Mouse (Mus musculus) liver, embryonic 15.5 days (tissue): Measurements from ENCODE around the gene Ncoa3. TPM values are rescaled to one million over a fixed set of nuclear protein-coding genes. Genes with fewer than 3 reads are reported as not detected.

ENCODE experiments used
- ATAC-seq: fragments of 200-750 bp; cut with Nextera tagmentation; 2 replicates; pipeline ENCODE4 v1.8.0; 2017; ENCODE audit warnings: moderate number of reproducible peaks, mild to moderate bottlenecking, moderate library complexity; ENCODE audit not compliant: insufficient read depth
- H3K27ac ChIP-seq: fragments of 300-500 bp; sonication (generic); replicated peaks from 2 replicates; pipeline ENCODE4 v1.5.1; 2015; ENCODE audit warnings: mild to moderate bottlenecking, inconsistent platforms
- H3K27me3 ChIP-seq: fragments of 300-500 bp; sonication (generic); 2 replicates; pipeline ENCODE4 v1.6.1; 2015; ENCODE audit warnings: mild to moderate bottlenecking, inconsistent platforms
- H3K36me3 ChIP-seq: fragments of 300-500 bp; sonication (generic); replicated peaks from 2 replicates; pipeline ENCODE4 v1.6.1; 2015; ENCODE audit warnings: moderate library complexity, mild to moderate bottlenecking, inconsistent platforms
- H3K4me1 ChIP-seq: fragments of 300-500 bp; sonication (generic); replicated peaks from 2 replicates; pipeline ENCODE4 v1.6.1; 2015; ENCODE audit warnings: inconsistent platforms
- H3K4me2 ChIP-seq: fragments of 300-500 bp; sonication (generic); 2 replicates; pipeline ENCODE4 v1.6.1; 2015; ENCODE audit warnings: moderate library complexity, mild to moderate bottlenecking, inconsistent platforms
- H3K4me3 ChIP-seq: fragments of 300-500 bp; sonication (generic); replicated peaks from 2 replicates; pipeline ENCODE4 v1.5.1; 2015; ENCODE audit warnings: mild to moderate bottlenecking, inconsistent platforms
- H3K9ac ChIP-seq: fragments of 300-500 bp; sonication (generic); 2 replicates; pipeline ENCODE4 v1.6.1; 2015; ENCODE audit warnings: moderate library complexity, mild to moderate bottlenecking, inconsistent platforms
- H3K9me3 ChIP-seq: fragments of 300-500 bp; sonication (generic); replicated peaks from 2 replicates; pipeline ENCODE4 v1.6.1; 2016; ENCODE audit warnings: inconsistent platforms
- WGBS: fragments of 180-500 bp; shearing (Covaris S2); methylation state at CpG from one replicate; pipeline ENCODE4 v1.1.7; 2015; ENCODE audit warnings: mixed read lengths; ENCODE audit not compliant: insufficient replicate concordance; 5-methylcytosine and 5-hydroxymethylcytosine counted together
- polyA plus RNA-seq: library from polyadenylated mRNA; unstranded; fragments of >200 nt; fragmentation: Nextera tagmentation; extraction: Ambion mirVana; gene quantifications from 2 replicates; pipeline ENCODE4 v1.2.1, GENCODE M21; 2015

The Ncoa3 gene
- polyA plus RNA-seq, 1 experiment from 2014 or later = 3.5 TPM

DNA sequence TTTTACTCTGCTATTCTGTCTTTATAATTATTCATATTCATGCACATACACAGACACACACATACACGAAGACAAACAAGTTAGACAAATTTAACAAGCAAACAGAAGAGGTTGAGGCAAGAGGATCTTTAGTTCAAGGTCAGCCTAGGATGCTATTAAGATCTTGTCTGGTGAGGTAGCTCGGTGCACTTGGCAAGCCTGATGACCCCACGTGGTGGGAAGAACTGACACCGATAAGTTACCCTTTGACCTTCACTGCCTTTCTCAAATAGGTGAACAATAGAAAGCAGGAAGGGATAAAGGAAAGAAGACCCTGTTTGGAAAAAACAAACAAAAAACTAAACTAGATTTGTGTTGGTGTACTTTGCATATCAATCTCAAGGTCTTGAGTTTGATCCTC is 10.0 kb downstream of the Ncoa3 start:
- Histone ChIP-seq H3K27ac (no peak overlapping the region), H3K4me3 (no peak overlapping the region), H3K4me2 (no peak overlapping the region), H3K36me3 (no peaks in the 10 kb centered on the region), H3K27me3 (0 out of 2 replicates have a peak, but pooled peaks cover 4% of the 10 kb centered on the region), H3K9ac (no peak overlapping the region), H3K4me1 (peaks cover 20% of the 10 kb centered on the region), H3K9me3 (no peaks in the 10 kb centered on the region)
- no peak for ATAC-seq
- WGBS = 56% methylated on average over 4 of the region's 4 CpGs

DNA sequence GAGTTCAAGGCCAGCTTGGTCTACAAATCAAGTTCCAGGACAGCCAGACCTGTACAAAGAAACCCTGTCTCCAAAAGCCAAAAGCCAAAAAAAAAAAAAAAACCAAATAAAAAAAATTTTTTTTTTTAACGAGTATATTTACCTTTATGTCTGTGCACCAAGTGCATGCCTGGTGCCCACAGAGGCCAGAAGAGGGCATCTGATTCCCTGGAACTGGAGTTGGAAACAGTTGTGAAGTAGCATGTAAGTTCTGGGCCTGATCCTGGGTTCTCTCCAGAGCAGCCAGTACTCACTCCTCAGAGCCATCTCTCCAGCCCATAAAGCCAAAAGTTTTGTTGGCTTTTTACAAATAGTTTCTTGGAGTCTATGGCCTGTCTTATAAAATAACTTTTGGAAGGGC is 10.6 kb downstream of the Ncoa3 start:
- Histone ChIP-seq H3K4me1 (peaks cover 20% of the 10 kb centered on the region), H3K27me3 (0 out of 2 replicates have a peak, but pooled peaks cover 4% of the 10 kb centered on the region), H3K4me3 (no peak overlapping the region), H3K27ac (no peak overlapping the region), H3K9me3 (no peaks in the 10 kb centered on the region), H3K36me3 (no peaks in the 10 kb centered on the region), H3K9ac (no peak overlapping the region), H3K4me2 (no peak overlapping the region)
- ATAC-seq = no peak
- WGBS = 43% methylated on average over 1 of the region's 1 CpGs

DNA sequence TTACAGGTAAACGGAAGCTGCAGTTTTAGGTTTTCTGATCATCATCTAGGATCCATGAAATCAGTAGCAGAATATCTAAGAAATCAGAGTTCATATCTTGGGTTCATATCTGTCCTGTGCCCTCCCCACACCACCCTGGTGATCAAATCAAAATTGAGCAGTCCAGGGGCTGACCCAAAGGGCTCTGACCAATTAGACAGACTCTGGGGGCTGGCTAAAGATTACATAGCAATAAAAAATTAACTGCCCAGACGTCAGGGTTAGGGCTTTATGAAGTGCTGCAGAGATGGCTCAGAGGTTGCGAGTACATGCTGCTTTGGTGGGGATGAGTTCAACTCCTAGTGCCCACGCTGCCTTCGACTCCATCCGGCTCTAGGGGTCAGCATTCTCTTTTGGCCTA is 14.6 kb downstream of the Ncoa3 start:
- no peaks in the 10 kb centered on the region for H3K9me3 ChIP-seq
- H3K4me3 ChIP-seq = no peak overlapping the region
- H3K4me1 ChIP-seq = peaks cover 24% of the 10 kb centered on the region
- peaks cover 6% of the 10 kb centered on the region; the same call in 1 of the 2 replicates for H3K27me3 ChIP-seq
- H3K4me2 ChIP-seq = no peak overlapping the region
- H3K27ac ChIP-seq = no peak overlapping the region
- 69% methylated on average over 6 of the region's 6 CpGs for WGBS
- ATAC-seq = no peak
- no peaks in the 10 kb centered on the region for H3K36me3 ChIP-seq
- H3K9ac ChIP-seq = no peak overlapping the region

DNA sequence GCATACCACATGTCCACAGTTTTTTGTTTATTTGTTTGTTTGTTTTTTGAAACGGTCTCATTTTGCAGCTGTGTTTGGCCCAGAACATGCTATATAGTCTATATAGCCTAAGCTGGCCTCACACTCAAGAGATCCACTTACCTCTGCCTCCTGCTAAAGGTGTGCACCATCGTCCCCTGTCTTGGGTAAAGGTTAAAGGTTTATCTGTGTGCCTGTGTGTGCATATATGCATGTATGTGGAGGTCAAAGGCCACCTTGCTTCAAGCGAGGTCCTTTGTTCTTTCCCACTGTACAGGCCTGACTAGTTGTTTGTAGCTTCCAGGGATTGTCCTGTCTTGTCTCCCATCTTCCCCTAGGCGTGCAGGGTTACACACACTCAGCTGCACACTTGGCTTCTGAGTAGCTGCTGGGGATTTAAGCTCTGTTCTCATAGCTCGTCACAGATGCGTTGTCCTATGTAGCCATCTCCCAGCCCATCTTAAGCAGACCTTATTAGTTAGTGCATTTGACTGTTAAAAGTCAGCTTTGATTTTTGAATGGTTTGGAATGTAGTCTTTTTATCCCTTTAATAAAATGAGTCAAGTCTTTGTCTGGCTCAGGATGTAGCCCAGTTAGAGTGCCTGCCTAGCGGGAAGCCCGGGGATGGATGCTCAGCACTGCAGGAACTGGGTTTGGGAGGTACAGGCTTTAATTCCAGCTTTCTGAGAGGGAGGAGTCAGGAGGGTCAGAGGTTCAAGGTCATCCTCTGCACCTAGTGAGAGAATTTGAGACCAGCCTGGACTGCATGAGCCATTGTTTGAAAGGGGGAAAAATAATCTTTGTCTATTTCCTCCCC is 16.3 kb downstream of the Ncoa3 start:
- Histone ChIP-seq H3K27ac (no peak overlapping the region), H3K9ac (no peak overlapping the region), H3K27me3 (peaks cover 6% of the 10 kb centered on the region; the same call in 1 of the 2 replicates), H3K4me3 (no peak overlapping the region), H3K9me3 (no peaks in the 10 kb centered on the region), H3K4me1 (peaks cover 25% of the 10 kb centered on the region), H3K4me2 (no peak overlapping the region), H3K36me3 (no peaks in the 10 kb centered on the region)
- no peak for ATAC-seq
- 64% methylated on average over 8 of the region's 8 CpGs for WGBS

DNA sequence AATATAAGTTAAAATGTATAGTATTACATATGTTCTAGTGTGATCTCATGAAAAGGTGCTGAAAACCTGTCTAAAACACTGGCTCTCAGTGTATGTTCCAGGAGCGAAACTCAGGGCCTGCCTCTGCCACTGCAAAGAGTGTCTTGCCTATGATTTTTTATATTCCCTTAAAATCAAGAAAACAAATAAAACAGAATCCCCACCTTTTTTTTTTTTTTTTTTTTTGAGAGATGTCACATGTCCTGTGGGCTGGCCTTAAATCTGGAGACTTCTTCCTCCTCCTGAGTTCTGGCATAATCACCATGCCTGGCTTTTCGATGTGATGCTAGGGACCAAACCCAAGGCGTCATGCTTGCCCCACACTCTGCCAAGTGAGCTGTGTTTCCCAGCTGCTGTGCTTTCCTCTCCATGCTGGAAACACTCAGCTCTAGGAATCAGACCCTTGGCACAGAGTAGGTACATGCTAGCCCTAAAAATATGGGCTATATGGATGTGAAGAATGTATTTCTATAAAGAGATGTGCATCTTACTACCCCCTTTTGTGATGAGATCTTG is 17.0 kb downstream of the Ncoa3 start:
- Histone ChIP-seq H3K27ac (no peak overlapping the region), H3K4me3 (no peak overlapping the region), H3K9me3 (no peaks in the 10 kb centered on the region), H3K36me3 (no peaks in the 10 kb centered on the region), H3K4me1 (peaks cover 25% of the 10 kb centered on the region), H3K4me2 (no peak overlapping the region), H3K9ac (no peak overlapping the region), H3K27me3 (peaks cover 6% of the 10 kb centered on the region; the same call in 1 of the 2 replicates)
- 57% methylated on average over 3 of the region's 3 CpGs for WGBS
- no peak for ATAC-seq

DNA sequence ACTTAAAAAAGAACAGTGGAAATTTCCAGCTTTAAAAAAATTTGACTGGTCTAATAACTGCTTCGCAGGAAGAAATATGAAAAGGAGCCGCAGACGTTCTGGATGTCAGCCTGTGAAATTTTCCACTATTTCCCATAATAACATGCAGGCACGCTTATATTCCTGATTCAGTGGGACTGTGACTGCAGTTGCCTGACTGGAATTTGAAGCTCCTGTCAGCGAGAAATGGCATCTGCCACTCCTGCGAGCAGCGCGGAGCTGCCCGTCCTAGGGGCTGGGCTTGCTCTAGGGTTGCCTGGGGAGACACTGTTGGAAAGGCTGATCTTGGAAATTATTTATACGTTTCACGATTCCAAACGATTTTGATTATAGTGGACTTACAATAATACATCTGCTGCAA is 17.9 kb downstream of the Ncoa3 start:
- WGBS = 77% methylated on average over 12 of the region's 12 CpGs
- no peak for ATAC-seq
- no peak overlapping the region for H3K4me2 ChIP-seq

DNA sequence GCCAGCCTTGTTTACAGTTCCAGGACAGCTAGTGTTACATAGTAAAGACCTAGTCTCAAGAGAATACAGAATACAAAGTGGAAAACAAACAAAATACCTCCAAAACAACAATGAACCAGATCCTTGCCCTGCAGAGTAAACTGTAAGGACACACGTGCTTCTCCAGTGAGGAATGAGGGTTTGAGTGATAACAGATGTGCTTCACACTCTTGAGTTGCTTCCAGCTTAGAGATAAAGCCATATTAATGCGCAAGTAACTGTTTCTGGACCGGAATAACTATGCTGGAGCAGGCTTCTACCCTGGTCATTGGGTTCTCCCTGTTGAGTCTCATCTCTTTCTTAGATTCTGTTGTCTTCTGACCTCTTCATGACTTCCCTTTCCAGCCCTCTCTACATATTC is 19.0 kb downstream of the Ncoa3 start:
- H3K4me2 ChIP-seq = no peak overlapping the region; the same call in 1 of the 2 replicates
- ATAC-seq = no peak

More for the DNA sequence above, 17.9 kb downstream of the Ncoa3 start:
- Histone ChIP-seq H3K9ac (no peak overlapping the region), H3K4me3 (no peak overlapping the region), H3K9me3 (no peaks in the 10 kb centered on the region), H3K36me3 (no peaks in the 10 kb centered on the region), H3K27me3 (peaks cover 6% of the 10 kb centered on the region; the same call in 1 of the 2 replicates), H3K27ac (no peak overlapping the region), H3K4me1 (peaks cover 25% of the 10 kb centered on the region)

DNA sequence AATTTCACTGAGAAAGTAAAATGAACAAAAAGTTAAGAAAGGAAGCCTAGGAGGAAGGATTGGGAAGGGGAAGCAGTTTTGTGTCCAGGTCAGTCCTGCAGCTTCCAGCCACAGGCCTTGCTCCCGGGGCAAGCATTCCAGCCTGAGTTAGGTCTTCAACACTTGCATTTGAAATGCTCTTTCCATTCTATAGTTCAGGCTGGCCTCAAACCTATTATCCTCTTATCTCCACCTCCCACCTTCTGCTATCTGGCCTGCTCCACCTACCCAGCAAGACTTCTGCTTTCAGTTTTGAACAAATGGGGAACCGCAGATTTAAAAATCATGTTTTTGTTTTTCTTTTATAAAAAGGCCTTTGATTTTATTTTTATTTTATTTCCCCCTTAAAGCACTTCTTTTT is 19.7 kb downstream of the Ncoa3 start:
- no peak overlapping the region for H3K27ac ChIP-seq
- H3K36me3 ChIP-seq = no peaks in the 10 kb centered on the region
- peak overlapping the region; percentile 27; the same call in 1 of the 2 replicates for H3K4me2 ChIP-seq
- 18% methylated on average over 2 of the region's 2 CpGs for whole genome bisulfite sequencing
- ATAC-seq = no peak
- no peak overlapping the region for H3K4me3 ChIP-seq
- H3K4me1 ChIP-seq = peaks cover 25% of the 10 kb centered on the region
- H3K9ac ChIP-seq = no peak overlapping the region; the same call in 1 of the 2 replicates
- H3K27me3 ChIP-seq = peaks cover 6% of the 10 kb centered on the region; the same call in 1 of the 2 replicates
- no peaks in the 10 kb centered on the region for H3K9me3 ChIP-seq

More for the DNA sequence above, 19.0 kb downstream of the Ncoa3 start:
- peaks cover 25% of the 10 kb centered on the region for H3K4me1 ChIP-seq
- no peak overlapping the region for H3K9ac ChIP-seq
- no peak overlapping the region for H3K4me3 ChIP-seq
- peaks cover 6% of the 10 kb centered on the region; the same call in 1 of the 2 replicates for H3K27me3 ChIP-seq
- H3K27ac ChIP-seq = no peak overlapping the region
- 30% methylated on average over 3 of the region's 3 CpGs for WGBS
- H3K36me3 ChIP-seq = no peaks in the 10 kb centered on the region
- no peaks in the 10 kb centered on the region for H3K9me3 ChIP-seq

DNA sequence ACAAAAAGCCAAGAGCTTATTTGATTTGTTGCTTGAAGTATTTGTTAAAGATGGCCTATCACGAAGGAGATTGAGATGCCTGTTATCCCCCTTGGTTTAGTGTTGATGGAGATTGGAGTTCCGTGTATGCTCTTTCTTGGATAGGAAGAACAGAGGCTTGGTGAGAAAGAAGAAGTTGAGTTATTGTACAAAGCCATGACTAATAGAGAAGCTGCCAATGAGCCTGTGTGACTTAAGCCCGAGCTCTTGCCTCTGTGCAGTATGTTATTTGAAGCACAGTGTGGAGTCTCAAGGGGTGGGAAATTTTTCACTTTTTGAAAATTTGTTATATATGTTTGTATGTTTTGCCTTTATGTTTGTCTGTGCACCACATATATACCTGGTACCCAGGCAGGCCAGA is 26.3 kb downstream of the Ncoa3 start:
- Histone ChIP-seq H3K9me3 (no peaks in the 10 kb centered on the region), H3K36me3 (no peaks in the 10 kb centered on the region), H3K27me3 (no peaks in the 10 kb centered on the region), H3K4me1 (peaks cover 16% of the 10 kb centered on the region; the same call in 1 of the 2 replicates), H3K9ac (no peak overlapping the region), H3K4me2 (no peak overlapping the region), H3K27ac (no peak overlapping the region), H3K4me3 (no peak overlapping the region)
- 44% methylated on average over 3 of the region's 3 CpGs for WGBS
- no peak for ATAC-seq

DNA sequence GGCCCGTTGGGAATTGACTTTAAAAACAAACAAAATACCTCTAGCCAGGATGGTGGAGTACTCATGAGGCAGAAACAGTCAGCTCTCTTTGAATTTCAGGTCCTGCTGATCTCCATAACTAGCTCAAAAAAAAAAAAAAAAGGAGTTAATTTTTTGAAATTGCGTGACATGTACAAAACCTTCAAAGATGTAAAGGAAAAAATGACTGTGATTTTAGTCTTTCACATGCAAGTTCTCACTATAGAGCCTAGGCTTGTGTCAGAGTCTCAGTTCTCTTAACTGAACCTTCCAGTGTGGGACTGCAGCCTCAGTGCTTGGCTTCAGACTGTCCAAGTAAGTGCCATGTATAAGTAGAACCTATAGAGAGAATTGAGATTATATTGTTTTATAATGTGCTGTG is 27.6 kb downstream of the Ncoa3 start:
- 49% methylated on average over 2 of the region's 2 CpGs for WGBS
- H3K36me3 ChIP-seq = no peaks in the 10 kb centered on the region

DNA sequence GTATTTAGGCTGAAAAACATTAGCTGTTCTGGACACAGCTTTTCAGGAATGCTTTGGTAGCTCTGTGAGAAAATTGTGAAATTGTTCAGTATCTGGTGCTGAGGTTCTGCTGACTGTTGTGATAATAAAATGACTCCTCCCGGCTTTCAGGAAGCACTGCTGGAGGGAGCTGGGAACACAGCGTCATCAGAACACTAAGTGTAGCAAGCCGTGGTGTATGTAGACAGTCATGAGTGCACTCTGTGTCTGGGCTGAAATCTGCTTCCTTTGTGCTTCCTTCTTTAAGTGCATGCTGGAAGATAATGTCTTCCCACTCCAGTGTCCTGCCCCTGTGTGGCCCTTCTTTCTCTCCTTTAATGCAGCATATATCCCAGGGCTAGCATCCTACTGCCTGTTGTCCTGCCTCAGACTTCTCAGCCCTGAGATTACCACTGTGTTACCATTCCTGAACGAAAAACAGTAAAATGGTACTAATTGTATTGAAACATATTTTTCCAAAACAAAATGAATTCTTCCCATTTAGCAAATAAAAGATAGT is 28.7 kb downstream of the Ncoa3 start:
- Histone ChIP-seq H3K27ac (no peak overlapping the region), H3K9ac (no peak overlapping the region), H3K4me1 (peaks cover 16% of the 10 kb centered on the region; the same call in 1 of the 2 replicates), H3K36me3 (no peaks in the 10 kb centered on the region), H3K4me2 (no peak overlapping the region), H3K4me3 (no peak overlapping the region), H3K27me3 (no peaks in the 10 kb centered on the region), H3K9me3 (no peaks in the 10 kb centered on the region)
- peak; percentile 47 for ATAC-seq
- WGBS = 15% methylated on average over 4 of the region's 4 CpGs

More for the DNA sequence above, 27.6 kb downstream of the Ncoa3 start:
- Histone ChIP-seq H3K27ac (no peak overlapping the region), H3K4me1 (peaks cover 16% of the 10 kb centered on the region; the same call in 1 of the 2 replicates), H3K9ac (no peak overlapping the region), H3K4me3 (no peak overlapping the region), H3K4me2 (no peak overlapping the region), H3K9me3 (no peaks in the 10 kb centered on the region), H3K27me3 (no peaks in the 10 kb centered on the region)
- no peak for ATAC-seq
